Mouse (Mus musculus) cerebellum, adult 8-10 months (tissue): ENCODE measurements at regions not wholly inside any gene's neighbourhood (a gene's known extent, or its start where the extent isn't known, plus 50 kb on each side); places are given as distances from the start of the nearest gene placed in this dataset.

Experiments used
- DNase-seq: peaks from one replicate; pipeline ENCODE4 v3.0.0; 2022

DNA sequence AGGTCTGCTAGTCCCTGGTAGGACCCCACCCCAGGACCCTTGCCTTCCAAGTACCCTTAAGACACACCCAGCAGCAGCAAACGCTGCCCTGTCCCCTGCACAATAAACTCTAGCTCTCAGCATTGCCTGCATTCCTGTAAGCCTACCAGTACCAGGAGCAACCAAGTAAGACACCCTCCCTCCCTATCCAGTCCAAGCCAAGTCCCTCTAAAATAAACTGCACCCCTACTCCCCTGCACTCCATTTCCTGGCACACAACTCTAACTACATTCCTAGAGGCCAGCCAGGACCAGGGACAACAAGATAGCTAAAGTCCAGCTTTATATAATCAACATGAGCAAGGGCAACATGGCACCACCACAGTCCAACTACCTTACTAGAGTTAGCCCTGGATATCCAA is 103.5 kb downstream of the Ids start:
- DNase-seq, result no peak

DNA sequence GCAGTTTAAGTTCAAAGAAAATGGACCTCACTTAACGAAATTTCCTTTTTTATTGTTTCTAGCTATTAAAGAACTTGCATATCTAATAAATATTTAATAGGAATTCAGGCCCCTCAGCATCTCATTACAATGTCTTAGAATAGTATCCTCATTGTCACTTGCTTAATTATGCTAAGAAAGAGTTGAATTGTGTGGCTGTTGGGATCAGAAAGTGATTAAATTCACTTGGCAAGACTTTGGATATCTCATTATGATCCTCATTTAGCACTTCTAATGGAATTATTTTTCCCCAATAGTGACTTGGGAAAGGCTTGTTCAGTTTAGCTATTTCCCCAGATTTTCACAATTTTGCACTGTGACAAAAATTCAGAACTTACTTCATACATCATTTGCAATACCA is 148.9 kb downstream of the Ids start:
- no peak for DNase-seq

DNA sequence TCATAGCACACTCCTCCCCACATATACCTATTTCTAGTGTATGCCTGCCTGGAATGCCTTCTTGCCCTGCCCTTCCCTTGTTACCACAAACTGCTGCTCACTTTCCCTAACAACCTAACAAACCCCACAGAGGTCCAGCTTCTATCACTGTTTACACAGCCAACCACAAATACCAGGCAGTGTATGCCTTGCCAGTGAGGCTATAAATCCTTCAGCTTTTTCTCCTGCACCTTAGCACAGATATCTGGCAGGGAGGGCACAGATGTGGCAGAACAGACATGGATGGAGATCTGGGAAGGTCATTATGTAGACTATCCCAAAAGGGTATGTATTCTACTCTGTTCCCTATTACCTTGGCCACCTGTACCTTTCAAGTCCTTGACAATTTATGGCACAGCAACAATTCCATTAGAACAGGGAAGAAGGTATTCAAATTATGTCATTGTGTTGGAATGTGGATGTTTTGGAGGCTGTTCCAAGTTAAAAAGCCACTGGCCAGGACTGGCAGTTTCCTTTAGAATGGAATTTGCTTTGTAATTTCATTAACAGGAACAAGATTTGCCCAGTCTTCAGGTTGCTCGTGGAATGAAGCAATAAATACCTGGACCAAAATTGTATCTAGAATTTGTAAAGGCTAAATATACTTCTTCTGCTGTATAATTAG is 180.3 kb downstream of the Ids start:
- no peak for DNase-seq

DNA sequence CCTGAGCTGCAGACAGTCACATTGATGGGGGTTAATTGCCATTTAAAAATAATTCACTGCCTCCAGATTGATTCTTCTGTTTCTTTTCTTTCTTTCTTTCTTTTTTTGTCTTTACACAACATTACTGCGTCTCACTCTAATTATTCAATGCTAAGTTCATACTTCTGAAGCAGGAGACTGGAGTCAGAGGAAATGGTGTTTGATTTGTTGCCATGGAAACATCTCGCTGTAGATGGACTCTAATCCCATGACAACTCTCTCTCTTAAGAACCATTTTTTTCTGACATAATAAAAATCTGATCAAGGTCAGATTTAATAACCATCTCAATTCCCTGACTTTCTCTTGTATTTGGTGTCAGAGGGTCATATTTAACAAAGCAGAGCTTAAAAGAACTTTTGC is 195.1 kb downstream of the Ids start:
- no peak for DNase-seq

DNA sequence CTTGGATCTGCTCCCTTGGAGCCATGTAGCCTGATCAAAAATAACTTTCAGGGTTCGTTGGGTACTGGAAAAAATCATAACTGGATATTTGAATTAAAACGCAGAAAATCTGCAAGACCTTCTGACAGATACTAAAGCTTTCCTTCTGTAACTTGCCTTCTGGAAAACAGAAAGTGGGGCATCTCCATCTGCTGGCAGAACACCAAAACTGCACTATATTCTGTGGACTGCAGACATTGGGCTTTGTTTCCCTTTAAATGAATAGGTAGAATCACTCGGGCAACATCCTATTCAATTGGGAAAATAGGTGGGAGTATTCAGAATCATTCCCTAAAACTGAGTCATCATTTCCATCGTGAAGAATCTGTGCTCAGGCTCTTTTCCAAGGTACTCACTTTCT is 203.9 kb downstream of the Ids start:
- DNase-seq, result peak; percentile 3
